Mouse (Mus musculus): Measurements from ENCODE around the gene Ceacam14. TPM values are rescaled to one million over a fixed set of nuclear protein-coding genes. Genes with fewer than 3 reads are reported as not detected.

Ceacam14 gene
- polyA plus RNA-seq (2012; rRNA removed), result not detected in 2 replicates

DNA sequence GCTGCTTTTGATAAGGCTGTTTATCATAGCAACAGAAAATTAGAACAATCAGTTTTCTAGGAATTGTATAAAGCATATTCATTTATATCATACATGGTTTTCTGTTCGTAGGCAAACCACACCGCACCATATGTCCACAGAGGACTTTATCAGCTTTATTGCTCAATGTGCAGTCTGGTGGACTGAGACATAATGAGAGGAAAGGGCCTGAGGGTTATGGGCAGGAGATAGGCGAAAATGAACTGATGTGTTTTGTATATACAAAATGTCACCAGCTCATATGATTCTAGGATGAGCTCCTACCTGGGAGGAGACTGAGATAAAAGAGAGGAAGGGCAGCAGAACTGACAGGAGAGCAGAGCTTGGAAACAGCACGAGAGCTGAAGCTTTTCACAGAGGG is at the start of gene Ceacam14:
Ceacam14 (plus strand) TSS at position 301 of the 400 bp plus-strand sequence.
- Histone ChIP-seq H3K4me3 (replicated peaks; ENCODE audit: extremely low read depth, low read depth, low read length) (no peak within 1 kb of the TSS), H3K4me1 (ENCODE audit: control insufficient read depth, insufficient read depth, low read length) (no peaks in the 10 kb centered on the region)
- DNase-seq, result no peak
- TF ChIP-seq CTCF (IDR thresholded peaks at IDR 0.05; ENCODE audit: insufficient read depth, low read length) (no peak), POLR2A (IDR thresholded peaks at IDR 0.05; ENCODE audit: borderline replicate concordance, extremely low read depth, low read depth, low read length) (no peak)
- 61% methylated on average over 4 of the region's 4 CpGs for WGBS

Other genes starting within 250 kb of the Ceacam14 start
- gene Ceacam5, start 99.4 kb upstream of the Ceacam14 start, polyA plus RNA-seq (2012; rRNA removed), result not detected in 2 replicates
- gene Gm5155, start 59.1 kb downstream of the Ceacam14 start, polyA plus RNA-seq (2012; rRNA removed), result not detected in 2 replicates
- not detected in 2 replicates for gene Ceacam11, start 159.5 kb downstream of the Ceacam14 start, polyA plus RNA-seq (2012; rRNA removed)
- not detected in 2 replicates for gene Ceacam13, start 197.3 kb downstream of the Ceacam14 start, polyA plus RNA-seq (2012; rRNA removed)

Measured in lung, adult 2 months (tissue).